ENCODE assay signal across 8 mouse cellular contexts in genomic region chrX:163876636-163877035, GRCm38 (mm10).
"Had no signal": no experiment of that assay in that cellular context is flagged by ENCODE, and none has a peak within 500 bp of the region (broad histone marks: within the 10 kb centered on the region; RNA-seq: fewer than 3 reads in every experiment).

No protein-coding gene starts in this region.

- ATAC-seq: midbrain, embryonic 16.5 days had no signal

- DNase-seq: lung, adult 18-20 months; lung, embryonic 14.5 days; lung, postnatal 10 days; midbrain, embryonic 14.5 days; right cerebral cortex, postnatal 14 days; thymus, adult 2 months; thymus, postnatal 36 days had no signal
